Mouse (Mus musculus) adrenal gland, adult 10 weeks (tissue): ENCODE results near the gene Hscb. TPM values are rescaled to one million over a fixed set of nuclear protein-coding genes. Genes with fewer than 3 reads are reported as not detected.

ENCODE experiments used
- polyA plus RNA-seq: library from polyadenylated mRNA; stranded (reverse); fragments of 350-450 nt; fragmentation: Illumina TruSeq; extraction: RNeasy Lipid Tissue Mini Kit (QIAGEN cat#74804); gene quantifications from one replicate; pipeline ENCODE4 v1.2.3, GENCODE M21; 2014; ENCODE audit warnings: low read depth, low replicate concordance

Gene Hscb
- polyA plus RNA-seq = 27.8 TPM

GRCm38 (mm10) chr5:110839678-110840365 is at the start of gene Hscb, which contains the start of gene Chek2:
TSS of gene Hscb (minus strand) at chr5:110839777.
TSS of gene Chek2 (plus strand) at chr5:110839979.

GRCm38 (mm10) chr5:110879584-110880374 is 40.2 kb upstream of the Hscb start, which contains the start of gene Ttc28:
TSS of gene Ttc28 (plus strand) at chr5:110879803.

GRCm38 (mm10) chr5:110809667-110810325 is 29.8 kb downstream of the Hscb start, which contains the start of gene Ulk1:
TSS of gene Ulk1 (minus strand) at chr5:110810097.

GRCm38 (mm10) chr5:110779998-110780760 is 59.4 kb downstream of the Hscb start, which contains the start of gene Pus1:
TSS of gene Pus1 (minus strand) at chr5:110780659.

Other genes with a start within 250 kb of the Hscb start
- gene Noc4l, start 186.4 kb downstream of the Hscb start, polyA plus RNA-seq = 2.9 TPM
- 7.4 TPM for gene Ddx51, start 186.3 kb downstream of the Hscb start, polyA plus RNA-seq
- gene Ep400, start 69.1 kb downstream of the Hscb start, polyA plus RNA-seq = 19.5 TPM
- gene Pus1, start 59.1 kb downstream of the Hscb start, polyA plus RNA-seq = 1.2 TPM
- 9.3 TPM for gene Ulk1, start 29.7 kb downstream of the Hscb start, polyA plus RNA-seq
- 12.5 TPM for gene Chek2, start 202 bp upstream of the Hscb start, polyA plus RNA-seq
- 5.2 TPM for gene Ttc28, start 40.0 kb upstream of the Hscb start, polyA plus RNA-seq